Mouse (Mus musculus) lung, postnatal 4 days (tissue): ENCODE measurements around the gene Scrg1.
"Not testable (repeated sequence)": the region's sequence is repeated elsewhere in the genome, so short reads cannot be mapped to it uniquely, and the experiment has no call there.

Experiments
- DNase-seq, 2 experiments: peaks; one replicate each; pipeline ENCODE4 v3.0.0; 2021

The Scrg1 gene

DNA sequence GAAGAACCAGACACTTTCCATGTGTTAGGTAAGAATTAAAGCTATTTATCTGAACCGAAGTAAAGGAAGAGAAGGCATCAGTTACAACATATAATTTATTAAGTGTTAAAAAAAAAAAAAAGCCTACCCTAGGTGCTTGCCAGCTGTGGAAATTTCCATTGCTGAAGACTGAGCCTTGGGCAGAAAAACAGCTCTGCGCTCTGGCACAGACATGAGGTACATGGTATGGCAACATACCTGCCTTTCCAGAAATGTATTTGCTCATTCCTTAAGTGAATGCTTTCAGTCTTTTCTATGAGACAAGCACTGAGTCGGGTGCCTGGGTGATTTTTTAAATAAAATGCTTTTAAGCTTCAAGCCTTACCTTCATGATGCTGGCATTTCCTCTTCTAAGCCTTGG is 2.2 kb downstream of the Scrg1 start:
- DNase-seq, result no peak

DNA sequence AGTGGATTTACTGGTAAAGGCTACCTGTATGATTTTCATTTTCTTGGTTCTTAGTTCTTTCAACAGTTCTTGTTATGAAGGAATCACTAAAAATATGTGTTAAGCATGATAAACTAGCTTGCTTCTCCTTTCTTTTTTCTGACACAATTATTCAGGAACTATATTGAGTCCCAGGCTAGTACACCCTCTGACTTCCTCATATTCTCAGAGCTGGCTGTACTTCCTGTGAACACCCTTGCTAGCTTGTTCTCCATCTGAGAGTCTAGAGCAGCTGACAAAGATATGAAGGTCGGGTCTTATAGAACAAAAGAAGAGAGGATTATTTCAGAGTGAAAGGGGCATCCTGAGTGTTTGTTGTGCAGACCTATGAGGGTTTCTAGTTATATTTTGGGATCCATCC is 7.1 kb downstream of the Scrg1 start:
- no peak for DNase-seq

DNA sequence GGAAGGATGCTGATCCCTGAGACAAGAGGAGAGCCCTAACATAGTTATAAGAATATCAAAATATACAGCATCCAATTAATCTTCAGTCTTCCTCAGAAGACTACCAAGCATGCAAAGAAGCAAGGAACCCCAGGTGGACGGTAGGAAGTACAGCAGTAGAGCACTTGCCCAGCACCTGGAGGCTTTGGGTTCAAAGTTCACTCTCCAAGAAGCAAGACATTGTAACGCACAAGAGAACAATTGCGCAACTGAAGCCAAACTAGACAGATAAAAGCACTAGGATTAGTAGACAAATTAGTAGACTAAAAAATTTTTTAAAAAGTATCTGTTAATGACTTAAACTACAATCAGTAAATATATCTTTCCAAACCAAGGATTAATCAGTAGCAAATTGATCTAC is 8.0 kb downstream of the Scrg1 start:
- no peak for DNase-seq

DNA sequence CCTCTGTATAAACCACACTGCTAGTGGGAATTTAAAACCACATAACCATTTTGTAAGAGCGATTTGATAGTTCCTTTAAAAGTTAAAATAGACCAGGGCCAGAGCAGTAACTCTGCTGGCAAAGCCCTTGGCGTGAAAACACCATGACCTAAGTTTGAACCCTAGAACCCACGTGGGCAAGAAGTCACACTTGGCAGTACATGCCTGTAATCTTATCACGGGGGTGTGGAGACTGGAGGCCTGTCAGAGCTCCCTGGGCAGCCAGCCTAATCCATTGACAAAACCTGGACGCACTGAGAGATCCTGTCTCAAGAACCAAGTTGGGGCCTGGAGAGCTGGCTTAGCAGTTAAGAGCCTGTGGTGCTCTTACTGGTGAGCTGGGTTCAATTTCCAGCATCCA is 12.9 kb downstream of the Scrg1 start:
- DNase-seq, result peak; percentile 45 to 65

DNA sequence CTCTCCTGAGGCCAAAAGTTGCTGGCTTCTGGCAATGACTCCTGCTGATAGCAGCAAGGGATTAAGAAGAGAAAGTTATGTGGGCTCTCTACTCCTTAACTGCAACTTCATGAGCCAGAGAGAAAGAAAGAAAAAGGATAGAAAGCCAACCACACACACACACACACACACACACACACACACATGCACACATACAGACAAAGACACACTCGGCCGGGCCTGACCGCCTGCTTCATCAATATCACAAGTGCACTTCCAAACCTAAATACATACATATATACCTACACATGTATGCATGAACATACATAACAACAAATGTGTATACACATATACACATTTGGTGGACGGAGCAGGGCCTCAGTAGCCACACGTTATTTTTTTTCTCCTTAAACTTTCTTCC is 15.1 kb downstream of the Scrg1 start:
- DNase-seq, result no peak

DNA sequence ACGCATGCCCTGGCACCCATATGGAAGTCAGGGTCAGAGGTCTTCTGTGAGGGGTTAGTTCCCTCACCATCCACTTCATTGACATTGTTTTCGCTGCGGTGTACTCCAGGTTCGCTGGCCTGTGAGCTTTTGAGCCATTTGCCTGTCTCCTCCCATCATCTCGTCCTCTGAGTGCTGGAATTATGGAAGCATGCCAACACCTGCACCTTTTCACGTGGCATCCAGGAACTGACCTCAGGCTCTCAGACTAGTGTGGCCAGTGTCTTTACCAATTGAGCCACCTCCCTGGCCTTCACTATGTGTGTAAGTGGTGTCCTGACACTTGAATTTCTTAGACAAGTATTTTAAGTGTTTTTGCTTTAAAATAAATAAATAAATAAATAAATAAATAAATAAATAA is 18.0 kb downstream of the Scrg1 start:
- DNase-seq, result no peak

DNA sequence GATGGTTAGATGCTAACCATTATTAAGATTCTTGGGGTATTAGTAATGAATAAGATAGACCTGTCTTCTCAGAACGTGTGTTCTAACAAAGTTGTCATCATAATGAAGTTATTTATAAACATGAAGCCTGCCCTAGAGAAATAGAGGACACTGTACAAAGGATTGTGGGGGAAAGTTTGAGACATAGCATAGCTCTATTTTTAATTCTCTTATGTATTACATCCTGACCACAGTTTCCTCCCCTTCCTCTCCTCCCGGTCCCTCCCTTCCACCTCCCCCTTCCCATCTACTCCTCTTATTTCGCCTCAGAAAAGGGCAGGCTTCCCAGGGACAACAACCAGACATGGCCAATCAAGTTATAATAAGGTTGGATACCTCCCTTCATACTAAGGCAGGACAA is 22.7 kb downstream of the Scrg1 start:
- DNase-seq, result no peak

DNA sequence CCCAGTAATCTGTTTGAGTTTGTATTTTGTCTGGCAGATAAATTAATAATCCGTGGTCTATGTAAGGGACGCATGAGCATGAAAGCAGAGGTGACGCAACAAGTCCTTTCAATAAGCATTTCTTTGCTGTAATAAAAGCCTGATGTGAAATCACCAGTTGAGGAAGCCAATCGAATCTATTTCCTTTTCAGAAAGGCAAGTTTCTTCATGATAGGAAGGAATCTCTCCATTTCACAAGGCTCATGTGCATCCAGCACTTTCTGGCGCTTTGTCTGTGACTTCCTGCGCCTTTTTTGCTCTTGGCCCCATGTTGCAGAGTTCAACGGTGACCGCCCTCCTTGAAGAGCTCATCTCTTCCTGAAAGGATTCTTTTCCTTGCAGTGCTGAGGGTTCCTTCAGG is 24.0 kb downstream of the Scrg1 start:
- DNase-seq, result no peak

DNA sequence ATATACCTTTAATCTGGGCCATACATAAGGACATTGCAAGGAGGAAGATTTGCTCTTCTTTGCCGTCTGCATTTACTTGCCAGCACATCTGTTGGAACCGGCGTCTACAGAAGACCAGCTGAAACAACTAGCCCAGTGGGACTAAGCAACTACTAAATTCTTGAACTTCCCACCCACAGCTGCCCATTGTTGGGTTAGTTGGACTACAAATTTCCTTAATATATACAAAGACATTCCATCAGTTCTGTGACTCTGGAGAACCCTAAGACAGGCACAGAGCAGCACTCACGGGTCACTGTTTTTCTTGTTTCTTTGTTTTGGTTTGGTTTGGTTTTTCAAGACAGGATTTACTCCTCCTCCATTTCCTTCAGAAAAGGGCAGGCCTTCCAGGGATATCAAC is 24.9 kb downstream of the Scrg1 start:
- no peak for DNase-seq

DNA sequence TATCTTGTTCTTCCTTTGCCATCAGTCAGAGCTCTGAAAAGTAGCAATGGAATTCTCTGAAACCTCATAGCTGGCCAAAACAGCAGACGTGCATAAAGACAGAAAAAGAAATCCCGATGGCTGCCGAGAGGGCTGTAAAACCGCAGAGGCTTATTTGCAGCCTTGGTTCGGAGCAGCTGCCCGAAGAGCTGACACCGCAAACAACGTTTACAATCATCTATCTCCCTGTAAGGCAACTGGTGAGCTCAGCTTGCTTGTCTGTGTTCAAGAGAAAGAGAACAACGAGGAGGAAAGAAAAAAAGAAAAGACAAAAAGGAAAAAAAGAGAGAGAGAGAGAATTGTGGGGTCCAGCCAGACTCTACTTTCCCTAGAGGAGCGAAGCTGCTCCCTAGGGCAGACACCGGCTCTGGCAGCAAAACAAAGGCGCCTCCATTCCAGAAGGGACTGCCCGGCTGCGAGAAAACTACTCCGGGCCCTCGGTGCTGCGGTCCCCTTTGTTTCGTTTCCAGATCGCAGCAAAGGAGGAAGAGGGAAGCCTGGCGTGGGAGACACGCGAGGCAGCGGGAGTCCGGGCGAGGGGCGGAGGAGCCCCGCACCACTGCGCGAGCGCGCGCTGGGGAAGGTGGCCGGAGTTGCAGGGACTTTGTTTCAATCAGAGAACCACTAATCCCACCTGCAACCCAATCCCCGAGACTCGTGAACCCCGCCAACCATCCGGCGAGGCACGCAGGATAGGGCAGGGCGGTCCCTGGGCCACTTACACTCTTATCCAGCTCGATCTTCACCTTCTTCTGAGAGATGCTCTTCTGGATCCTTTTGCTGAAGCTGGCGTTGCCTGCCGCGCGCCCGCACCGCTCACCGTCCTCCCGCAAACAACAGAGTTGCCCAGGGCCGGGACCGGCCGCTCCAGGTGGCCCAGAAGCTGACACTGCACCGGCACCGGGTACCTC is 31.0 kb downstream of the Scrg1 start:
- peak; percentile 51 for DNase-seq

DNA sequence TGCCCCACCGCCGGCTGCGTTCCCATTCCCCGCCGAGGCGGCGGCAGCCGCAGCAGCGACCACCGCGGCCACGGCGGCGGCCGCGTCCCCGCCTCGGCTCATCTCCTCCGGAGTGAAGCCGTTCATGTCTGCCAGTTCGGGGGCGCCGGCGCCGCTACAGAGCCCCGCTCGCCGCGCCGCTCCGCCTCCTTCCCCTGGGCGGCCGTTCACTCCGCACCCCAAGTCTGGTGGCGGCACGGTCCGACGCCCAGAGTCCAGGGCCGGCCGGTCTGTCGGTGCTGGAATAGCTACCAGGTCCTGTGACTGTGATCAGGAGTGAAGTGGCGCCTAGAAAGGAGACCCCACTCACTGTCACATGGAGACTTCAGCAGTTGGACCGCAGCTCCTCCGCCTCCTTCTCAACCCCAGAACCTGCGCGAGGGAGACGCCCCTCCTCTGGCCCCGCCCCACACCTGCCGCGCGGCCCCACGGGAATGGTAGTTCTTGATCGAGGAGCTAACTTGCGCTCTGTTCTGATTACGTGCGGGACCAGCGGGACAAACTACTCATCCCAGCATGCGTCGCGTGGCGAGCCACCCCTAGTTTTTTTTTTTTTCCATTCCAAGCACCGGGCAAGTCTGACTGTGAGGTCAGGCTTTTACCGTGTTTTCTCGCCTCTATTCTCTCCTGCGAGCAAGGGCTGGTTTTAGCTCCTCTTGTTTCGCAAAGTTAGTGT is 31.9 kb downstream of the Scrg1 start, which contains the start of gene Sap30:
Gene Sap30, minus strand, starts transcription at position 420 of the 715 bp plus-strand sequence.
- peak; percentile 98 to 99 for DNase-seq

DNA sequence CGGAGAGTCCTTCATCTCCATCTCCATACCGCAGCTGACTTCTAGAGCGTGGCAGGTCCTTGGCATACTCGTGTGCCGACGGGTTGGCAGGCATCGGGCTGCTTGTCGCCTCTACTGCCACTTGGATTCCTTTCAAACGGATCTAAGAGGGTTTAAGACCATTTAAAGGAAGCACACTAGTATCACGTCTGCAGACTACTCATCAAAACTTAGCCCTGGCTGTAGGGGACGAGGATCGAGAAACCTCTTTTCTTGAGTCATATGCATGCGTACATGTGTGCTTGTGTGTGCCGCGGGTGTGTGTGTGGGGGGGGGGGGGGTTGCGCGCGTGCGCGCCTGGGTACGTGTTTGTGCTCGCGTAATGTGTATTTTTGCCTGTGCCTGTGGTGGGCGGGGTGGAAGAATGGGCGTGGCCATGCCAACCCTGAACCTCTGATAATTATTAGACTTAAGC is 32.6 kb downstream of the Scrg1 start:
- DNase-seq, result peak; percentile 67 to 71

DNA sequence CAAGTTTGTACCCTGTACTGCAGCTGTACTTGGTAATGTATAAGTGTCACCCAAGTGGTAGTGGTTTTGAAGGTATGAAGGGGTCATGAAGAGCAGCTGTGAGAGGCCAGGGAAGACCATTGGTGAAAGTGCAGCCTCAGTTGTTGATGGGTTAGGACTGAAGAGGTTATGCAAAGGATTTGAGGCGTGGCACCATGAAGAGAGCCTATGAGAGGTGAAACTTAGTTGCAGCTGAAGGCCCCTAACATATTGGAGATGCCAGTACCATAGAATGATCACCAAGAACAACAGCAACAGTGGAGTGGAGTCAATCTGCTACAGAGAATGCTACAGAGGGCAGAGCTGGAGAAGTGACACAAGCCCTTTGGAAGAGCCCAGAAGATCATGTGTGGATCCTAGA is 33.6 kb downstream of the Scrg1 start:
- peak in 1 of 2 experiments; percentile 2 for DNase-seq

DNA sequence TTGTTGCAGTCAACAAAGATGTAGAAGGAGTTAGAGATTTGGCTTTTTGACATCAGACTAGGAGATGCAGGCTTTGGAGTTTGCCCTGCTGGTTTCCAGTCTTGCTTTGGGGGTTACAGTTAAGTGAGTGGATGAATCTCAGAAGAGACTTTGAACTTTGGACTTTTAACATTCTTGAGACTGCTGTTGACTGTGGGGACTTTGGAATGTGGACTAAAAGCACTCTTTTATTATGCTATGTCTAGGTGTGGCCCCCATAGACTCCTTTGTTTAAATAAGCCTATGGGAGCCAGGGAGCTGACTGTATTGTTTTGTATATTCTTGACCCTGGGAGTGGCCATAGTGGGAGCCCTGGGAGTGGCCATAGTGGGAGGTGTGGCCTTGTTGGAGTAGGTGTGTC is 34.2 kb downstream of the Scrg1 start:
- DNase-seq, result peak in 1 of 2 experiments; percentile 1

DNA sequence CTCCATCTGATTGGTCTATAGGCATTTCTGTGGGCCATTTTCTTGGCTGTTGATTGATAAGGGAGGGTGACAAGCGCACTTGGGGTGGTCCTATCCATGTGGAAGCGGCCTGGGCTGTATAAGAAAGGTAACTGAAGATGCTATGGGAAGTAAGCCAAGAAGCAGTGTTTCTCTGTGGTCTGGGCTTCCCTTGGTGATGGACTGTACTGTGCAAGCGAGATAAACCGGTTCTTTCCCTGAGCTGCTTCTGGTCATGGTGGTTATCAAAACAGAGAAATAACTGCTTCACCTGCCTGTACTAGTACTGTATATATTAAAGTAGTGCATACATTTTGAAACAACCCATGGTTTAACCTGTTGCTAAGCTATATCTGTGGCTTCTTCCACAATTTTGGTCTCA is 36.1 kb downstream of the Scrg1 start:
- no peak for DNase-seq

DNA sequence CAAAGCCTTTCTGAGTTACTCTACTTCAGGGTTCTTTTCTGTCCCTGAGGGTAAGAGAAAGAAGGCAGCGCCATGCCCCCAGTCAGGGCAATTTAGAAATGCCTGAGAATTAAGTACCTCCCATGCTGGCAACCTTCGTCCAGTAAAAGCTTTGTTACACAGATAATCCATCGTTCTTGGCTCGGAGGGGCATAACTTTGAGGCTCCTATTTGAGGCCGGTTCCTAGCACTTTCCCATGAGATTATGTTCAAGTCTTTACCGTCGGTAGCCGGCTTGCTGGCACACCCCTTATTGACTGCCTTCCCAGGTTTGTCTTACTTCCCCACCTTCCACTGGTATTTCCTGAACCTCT is 42.7 kb downstream of the Scrg1 start:
- DNase-seq, result no peak

DNA sequence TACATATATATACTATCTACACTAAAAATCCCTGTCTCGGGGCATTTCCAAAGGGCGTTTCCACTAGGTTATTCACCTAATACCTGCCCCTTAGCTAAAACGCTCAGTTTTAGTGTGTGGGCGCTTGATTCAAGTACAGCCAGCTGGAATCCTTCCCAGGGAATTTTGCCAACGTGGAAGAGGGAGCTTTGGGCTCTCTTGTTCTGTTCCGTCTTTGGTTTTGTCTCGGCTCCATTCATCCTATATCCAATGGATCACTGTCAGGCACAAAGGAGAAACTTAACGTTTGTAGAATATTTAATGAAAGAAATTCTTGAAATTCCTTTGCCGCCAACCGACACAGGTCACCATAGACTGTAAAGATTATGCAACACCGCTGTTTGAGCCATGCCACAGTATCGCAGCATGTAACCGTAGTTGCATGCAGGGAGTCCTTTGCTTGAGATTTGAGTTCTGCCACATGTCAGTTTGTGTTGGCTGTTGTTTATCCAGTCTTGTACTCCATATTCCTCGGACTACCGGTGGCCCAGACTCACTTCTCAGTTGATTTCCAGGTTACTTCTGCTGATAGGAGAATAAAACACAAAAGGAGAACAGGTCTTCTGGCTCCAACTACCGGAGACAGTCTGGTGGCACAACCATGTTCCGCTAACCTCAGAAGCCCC is 43.3 kb downstream of the Scrg1 start:
- peak in 1 of 2 experiments; percentile 43 for DNase-seq

DNA sequence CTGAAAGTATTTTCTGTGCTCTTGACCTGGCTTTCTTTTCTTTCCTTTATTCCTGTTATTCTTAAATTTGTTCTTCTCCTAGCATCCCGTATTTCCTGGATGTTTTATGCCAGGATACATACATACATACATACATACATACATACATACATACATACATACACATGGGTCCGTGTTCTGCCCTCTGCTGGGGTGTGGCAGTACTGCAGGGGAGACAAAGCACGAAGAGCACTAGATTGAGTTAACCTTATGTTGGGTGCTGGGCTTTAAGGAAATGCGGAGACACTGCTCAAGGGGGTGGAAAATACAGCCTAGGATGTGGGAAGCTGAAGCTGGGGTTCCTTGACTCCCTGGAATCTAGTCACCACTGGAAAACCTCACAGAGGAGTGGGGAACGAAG is 47.9 kb downstream of the Scrg1 start:
- DNase-seq, result peak; percentile 61 to 80

DNA sequence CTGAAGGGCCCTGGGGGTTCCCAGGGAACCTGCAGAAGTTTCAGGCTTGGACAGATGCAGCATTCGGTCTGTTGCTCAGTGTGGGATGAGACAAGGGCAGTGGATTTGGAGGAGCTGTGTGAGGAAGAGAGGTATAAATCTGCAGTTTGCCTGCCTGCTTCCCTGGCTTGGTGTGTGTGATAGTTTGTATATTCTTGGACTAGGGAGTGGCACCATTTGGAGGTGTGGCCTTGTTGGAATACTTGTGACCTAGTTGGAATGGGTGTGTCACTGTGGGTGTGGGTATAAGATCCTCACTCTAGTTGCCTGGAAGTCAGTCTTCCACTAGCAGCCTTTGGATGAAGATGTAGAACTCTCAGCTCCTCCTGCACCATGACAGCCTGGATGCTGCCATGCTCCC is 49.8 kb downstream of the Scrg1 start:
- not testable (repeated sequence) for DNase-seq

DNA sequence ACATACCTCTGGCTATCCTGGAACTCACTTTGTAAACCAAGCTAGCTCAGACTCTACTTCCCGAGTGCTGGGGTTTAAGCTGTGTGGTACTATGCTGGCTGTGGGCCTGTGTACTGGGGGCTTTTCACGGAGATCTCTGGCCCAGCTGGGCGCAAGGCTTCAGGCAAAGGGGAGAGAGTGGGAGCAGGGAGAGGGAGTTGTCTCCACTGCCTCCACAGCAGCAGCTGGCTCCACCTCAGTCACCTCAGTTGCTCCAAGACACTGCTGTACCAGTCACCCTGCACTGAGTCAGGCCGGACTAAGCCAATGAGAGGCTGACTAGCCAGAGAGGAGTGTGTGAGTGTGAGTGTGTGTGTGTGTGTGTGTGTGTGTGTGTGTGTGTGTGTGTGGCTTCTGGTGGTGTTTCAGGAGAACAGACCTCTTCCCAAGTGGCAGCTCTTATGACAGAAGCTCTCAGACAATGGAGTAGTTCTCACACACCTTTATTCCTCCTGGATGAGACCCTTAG is 51.9 kb downstream of the Scrg1 start:
- DNase-seq, result no peak

DNA sequence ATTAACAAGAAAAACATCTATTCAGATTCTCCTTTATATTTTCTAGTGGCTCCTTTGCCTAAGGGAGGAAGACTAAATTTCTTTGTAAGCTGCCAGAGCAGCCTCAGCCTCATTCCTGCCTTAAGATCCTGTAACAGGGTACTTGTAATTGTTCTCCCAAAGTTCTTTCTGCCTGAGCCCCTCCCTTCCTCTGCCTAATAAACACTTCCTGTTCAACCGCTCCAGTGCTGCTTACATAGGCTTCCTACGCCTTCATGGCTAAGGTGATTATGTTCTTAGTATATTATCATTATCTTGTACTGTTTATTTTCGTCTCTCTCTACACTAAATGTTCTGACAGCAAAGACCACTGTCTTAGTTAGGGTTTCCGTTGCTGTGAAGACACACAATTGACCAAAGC is 52.9 kb downstream of the Scrg1 start:
- no peak for DNase-seq

DNA sequence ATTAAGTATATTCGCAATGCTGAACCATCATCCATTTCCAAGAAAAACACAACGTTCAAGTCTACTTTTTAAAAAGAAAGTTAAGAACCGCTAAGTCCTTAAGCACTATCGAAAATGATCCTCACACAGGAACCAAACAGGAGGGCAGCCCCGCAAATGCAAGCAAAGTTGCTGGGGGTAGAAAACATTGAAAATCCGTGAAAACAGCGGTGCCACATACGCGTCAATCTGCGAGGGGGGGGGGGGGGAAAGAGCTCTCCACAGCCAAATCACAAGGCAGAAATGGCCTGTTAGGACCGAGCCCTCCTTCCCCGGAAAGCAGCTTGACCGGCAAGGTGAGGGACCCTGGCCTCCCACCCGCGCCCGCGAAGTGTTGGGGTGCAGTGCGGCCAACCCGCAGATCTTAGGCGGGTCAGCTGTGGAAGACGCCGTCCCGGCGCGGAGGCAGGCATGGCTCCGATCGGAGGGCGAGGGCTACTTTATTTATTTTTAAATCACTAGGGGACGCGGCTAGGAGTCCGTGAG is 55.1 kb downstream of the Scrg1 start:
- no peak for DNase-seq
